Mouse (Mus musculus): ENCODE results near the gene Slc6a2.

Slc6a2 gene

GRCm38 (mm10) chr8:92959779-92960178, at the start of gene Slc6a2:
Gene Slc6a2, plus strand, starts transcription at chr8:92960079.
- in situ Hi-C loops (cut with MboI; ENCODE audit: low sequenced_read_pairs): loop anchor here (25.0 kb wide), 1 partner anchor 1222 kb away; no protein-coding TSS in a partner anchor

- in situ Hi-C loops (cut with MboI; ENCODE audit: low sequenced_read_pairs): no loop called here
Observed at GRCm38 (mm10) chr8:92911477-92911876, 48.4 kb upstream of the Slc6a2 start.

GRCm38 (mm10) chr8:92913396-92913795, 46.5 kb upstream of the Slc6a2 start:
- in situ Hi-C loops (cut with MboI; ENCODE audit: low sequenced_read_pairs): no loop called here

GRCm38 (mm10) chr8:92916082-92916481, 43.8 kb upstream of the Slc6a2 start:
- in situ Hi-C loops (cut with MboI; ENCODE audit: low sequenced_read_pairs): no loop called here

GRCm38 (mm10) chr8:92921768-92922167, 38.1 kb upstream of the Slc6a2 start:
- in situ Hi-C loops (cut with MboI; ENCODE audit: low sequenced_read_pairs): no loop called here

GRCm38 (mm10) chr8:92928986-92929385, 30.9 kb upstream of the Slc6a2 start:
- in situ Hi-C loops (cut with MboI; ENCODE audit: low sequenced_read_pairs): no loop called here

GRCm38 (mm10) chr8:92938056-92938455, 21.8 kb upstream of the Slc6a2 start:
- in situ Hi-C loops (cut with MboI; ENCODE audit: low sequenced_read_pairs): no loop called here

GRCm38 (mm10) chr8:92949071-92949470, 10.8 kb upstream of the Slc6a2 start:
- in situ Hi-C loops (cut with MboI; ENCODE audit: low sequenced_read_pairs): no loop called here

- in situ Hi-C loops (cut with MboI; ENCODE audit: low sequenced_read_pairs): loop anchor here (25.0 kb wide), 1 partner anchor 1214 kb away; no protein-coding TSS in a partner anchor
Observed at GRCm38 (mm10) chr8:92950639-92951371, 9.1 kb upstream of the Slc6a2 start.

- in situ Hi-C loops (cut with MboI; ENCODE audit: low sequenced_read_pairs): loop anchor here (25.0 kb wide), 1 partner anchor 1217 kb away; no protein-coding TSS in a partner anchor
Observed at GRCm38 (mm10) chr8:92954044-92954443, 5.8 kb upstream of the Slc6a2 start.

GRCm38 (mm10) chr8:92960451-92960911, 602 bp downstream of the Slc6a2 start:
- in situ Hi-C loops (cut with MboI; ENCODE audit: low sequenced_read_pairs): loop anchor here (25.0 kb wide), 1 partner anchor 1223 kb away; no protein-coding TSS in a partner anchor

- in situ Hi-C loops (cut with MboI; ENCODE audit: low sequenced_read_pairs): loop anchor here (25.0 kb wide), 1 partner anchor 1224 kb away; no protein-coding TSS in a partner anchor
Observed at GRCm38 (mm10) chr8:92961088-92961487, 1.2 kb downstream of the Slc6a2 start.

GRCm38 (mm10) chr8:92964556-92964955, 4.7 kb downstream of the Slc6a2 start:
- in situ Hi-C loops (cut with MboI; ENCODE audit: low sequenced_read_pairs): loop anchor here (25.0 kb wide), 1 partner anchor 1227 kb away; no protein-coding TSS in a partner anchor

- in situ Hi-C loops (cut with MboI; ENCODE audit: low sequenced_read_pairs): loop anchor here (25.0 kb wide), 1 partner anchor 1236 kb away; no protein-coding TSS in a partner anchor
Observed at GRCm38 (mm10) chr8:92972949-92973348, 13.1 kb downstream of the Slc6a2 start.

- in situ Hi-C loops (cut with MboI; ENCODE audit: low sequenced_read_pairs): no loop called here
Observed at GRCm38 (mm10) chr8:92976656-92977055, 16.8 kb downstream of the Slc6a2 start.

GRCm38 (mm10) chr8:92982491-92982890, 22.6 kb downstream of the Slc6a2 start:
- in situ Hi-C loops (cut with MboI; ENCODE audit: low sequenced_read_pairs): no loop called here

GRCm38 (mm10) chr8:92984376-92984775, 24.5 kb downstream of the Slc6a2 start:
- in situ Hi-C loops (cut with MboI; ENCODE audit: low sequenced_read_pairs): no loop called here

GRCm38 (mm10) chr8:92996840-92997239, 37.0 kb downstream of the Slc6a2 start:
- in situ Hi-C loops (cut with MboI; ENCODE audit: low sequenced_read_pairs): no loop called here

- in situ Hi-C loops (cut with MboI; ENCODE audit: low sequenced_read_pairs): no loop called here
Observed at GRCm38 (mm10) chr8:92998600-92998999, 38.7 kb downstream of the Slc6a2 start.

GRCm38 (mm10) chr8:93010286-93010685, 50.4 kb downstream of the Slc6a2 start:
- in situ Hi-C loops (cut with MboI; ENCODE audit: low sequenced_read_pairs): loop anchor here (25.0 kb wide), 3 partner anchors 927 to 1473 kb away; partner anchors contain the start of gene Mt1

- in situ Hi-C loops (cut with MboI; ENCODE audit: low sequenced_read_pairs): loop anchor here (25.0 kb wide), 3 partner anchors 926 to 1474 kb away; partner anchors contain the start of gene Mt1
Observed at GRCm38 (mm10) chr8:93011439-93011838, 51.6 kb downstream of the Slc6a2 start.

GRCm38 (mm10) chr8:93012226-93012625, 52.3 kb downstream of the Slc6a2 start:
- in situ Hi-C loops (cut with MboI; ENCODE audit: low sequenced_read_pairs): loop anchor here (25.0 kb wide), 3 partner anchors 925 to 1475 kb away; partner anchors contain the start of gene Mt1
